Mouse (Mus musculus): ENCODE data around the gene Arl6ip1.

GRCm38 (mm10) chr7:118107671-118108070, 21.8 kb downstream of the Arl6ip1 start:
- no peak for TF ChIP-seq POLR2A (IDR thresholded peaks at IDR 0.05; ENCODE audit: low read depth, low read length)
- TF ChIP-seq CTCF (conservative IDR thresholded peaks at IDR 0.05; ENCODE audit: insufficient read depth, insufficient read length, low read depth, low read length): no peak

Measured in kidney, adult 2 months (tissue).